Mouse (Mus musculus): Measurements from ENCODE around the gene Galnt15. TPM values are rescaled to one million over a fixed set of nuclear protein-coding genes. Genes with fewer than 3 reads are reported as not detected.

The Galnt15 gene
- polyA plus RNA-seq, 1 experiment from 2014 or later, result 0.14 TPM

GRCm38 (mm10) chr14:32103556-32103955 is 74.8 kb downstream of the Galnt15 start:
- no peaks in the 10 kb centered on the region for H3K27me3 ChIP-seq
- POLR2A ChIA-PET, result no interaction called here
- no peak for TF ChIP-seq CTCF (IDR thresholded peaks at IDR 0.05)
- in situ Hi-C loops (cut with MboI; ENCODE audit: low pct_unique_long_range_greater_than_20kb), result loop anchor here (25.0 kb wide), 1 partner anchor 384 kb away; no protein-coding TSS in a partner anchor
- CTCF ChIA-PET, result no interaction called here
- DNase-seq (ENCODE audit: low read depth, low spot score) (no peak), ATAC-seq (no peak)

GRCm38 (mm10) chr14:32105663-32106062 is 76.9 kb downstream of the Galnt15 start:
- no peak for TF ChIP-seq CTCF (IDR thresholded peaks at IDR 0.05)
- ChIA-PET CTCF (no interaction called here), POLR2A (no interaction called here)
- in situ Hi-C loops (cut with MboI; ENCODE audit: low pct_unique_long_range_greater_than_20kb), result loop anchor here (25.0 kb wide), 1 partner anchor 382 kb away; no protein-coding TSS in a partner anchor
- ATAC-seq (no peak), DNase-seq (ENCODE audit: low read depth, low spot score) (no peak)
- H3K27me3 ChIP-seq, result no peaks in the 10 kb centered on the region

DNA sequence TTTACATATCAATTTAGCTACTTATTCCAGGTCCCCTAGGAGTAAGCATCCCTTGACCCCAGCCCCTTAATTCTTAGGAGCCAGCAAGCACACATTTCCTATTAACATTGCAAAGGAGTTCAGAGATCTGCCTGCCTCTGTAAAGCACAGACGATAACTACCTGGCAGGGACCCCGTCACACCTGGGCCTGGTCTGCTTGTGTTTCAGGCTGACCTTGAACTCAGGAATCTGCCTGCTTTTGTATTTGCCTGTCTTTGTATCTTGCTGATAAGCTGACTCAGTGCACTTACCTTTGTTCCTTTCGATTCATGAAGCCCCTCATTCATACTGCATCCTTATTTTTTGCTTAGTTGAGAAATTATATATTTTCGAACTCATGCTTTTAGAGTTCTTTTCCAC is 78.1 kb downstream of the Galnt15 start:
- ATAC-seq (no peak), DNase-seq (ENCODE audit: low read depth, low spot score) (no peak)
- in situ Hi-C loops (cut with MboI; ENCODE audit: low pct_unique_long_range_greater_than_20kb), result loop anchor here (25.0 kb wide), 1 partner anchor 380 kb away; no protein-coding TSS in a partner anchor
- no peaks in the 10 kb centered on the region for H3K27me3 ChIP-seq
- no peak for TF ChIP-seq CTCF (IDR thresholded peaks at IDR 0.05)
- ChIA-PET POLR2A (no interaction called here), CTCF (interaction anchor here (0.8 kb wide), 1 partner anchor 10 kb away, joined by 3 read pairs; no protein-coding TSS in a partner anchor)

Other genes starting within 250 kb of the Galnt15 start
- 26.6 TPM for gene Ankrd28, start 198.3 kb upstream of the Galnt15 start, polyA plus RNA-seq (2021)
- gene Oxnad1, start 56.4 kb downstream of the Galnt15 start, polyA plus RNA-seq (2021), result 57.1 TPM
- 50.1 TPM for gene Dph3, start 56.7 kb downstream of the Galnt15 start, polyA plus RNA-seq (2021)
- gene Msmb, start 113.0 kb downstream of the Galnt15 start, polyA plus RNA-seq (2021), result not detected
- gene Ncoa4, start 130.9 kb downstream of the Galnt15 start, polyA plus RNA-seq (2021), result 65.0 TPM
- 151 TPM for gene Timm23, start 172.9 kb downstream of the Galnt15 start, polyA plus RNA-seq (2021)
- gene Parg, start 173.0 kb downstream of the Galnt15 start, polyA plus RNA-seq (2021), result 27.8 TPM

All from Patski (cell line).